Mouse (Mus musculus): ENCODE measurements around the gene Lrpprc. TPM values are rescaled to one million over a fixed set of nuclear protein-coding genes. Genes with fewer than 3 reads are reported as not detected.
A peak's percentile ranks its signal among the peaks of the same experiment; 100 is the strongest.

The Lrpprc gene
- polyA plus RNA-seq, 1 experiment from 2014 or later = 54.8 TPM

- Histone ChIP-seq H3K4me3 (ENCODE audit: low read length) (no peak overlapping the region), H3K4me1 (ENCODE audit: insufficient read depth, low read length) (peaks cover 23% of the 10 kb centered on the region), H3K27ac (ENCODE audit: low read length) (peak overlapping the region; percentile 55), H3K4me2 (replicated peaks; ENCODE audit: low read depth, low read length) (peak overlapping the region; percentile 34; the same call in 1 of the 2 replicates), H3K9me3 (ENCODE audit: low read length) (no peaks in the 10 kb centered on the region), H3K36me3 (ENCODE audit: insufficient read depth, low read length) (no peaks in the 10 kb centered on the region), H3K9ac (replicated peaks; ENCODE audit: low read length) (no peak overlapping the region), H3K27me3 (ENCODE audit: insufficient read depth, low read length) (no peaks in the 10 kb centered on the region)
- ATAC-seq (ENCODE audit: low FRiP score, low TSS enrichment) = peak; percentile 69
- WGBS = 13% methylated on average over 10 of the region's 10 CpGs
Observed at GRCm38 (mm10) chr17:84665053-84665452, 125.5 kb downstream of the Lrpprc start.

GRCm38 (mm10) chr17:84658951-84659350 is 131.6 kb downstream of the Lrpprc start:
- no peak for ATAC-seq (ENCODE audit: low FRiP score, low TSS enrichment)
- no peak overlapping the region for H3K9ac ChIP-seq (replicated peaks; ENCODE audit: low read length)
- H3K4me1 ChIP-seq (ENCODE audit: insufficient read depth, low read length) = peaks cover 24% of the 10 kb centered on the region; the same call in 1 of the 2 replicates
- no peaks in the 10 kb centered on the region for H3K27me3 ChIP-seq (ENCODE audit: insufficient read depth, low read length)
- no peak overlapping the region for H3K27ac ChIP-seq (ENCODE audit: low read length)
- no peak overlapping the region for H3K4me2 ChIP-seq (replicated peaks; ENCODE audit: low read depth, low read length)
- no peaks in the 10 kb centered on the region for H3K9me3 ChIP-seq (ENCODE audit: low read length)
- no peak overlapping the region for H3K4me3 ChIP-seq (ENCODE audit: low read length)
- H3K36me3 ChIP-seq (ENCODE audit: insufficient read depth, low read length) = no peaks in the 10 kb centered on the region
- 74% methylated on average over 8 of the region's 8 CpGs for WGBS

GRCm38 (mm10) chr17:84658195-84658594 is 132.4 kb downstream of the Lrpprc start:
- H3K27me3 ChIP-seq (ENCODE audit: insufficient read depth, low read length) = no peaks in the 10 kb centered on the region
- 31% methylated on average over 5 of the region's 5 CpGs for WGBS
- H3K4me3 ChIP-seq (ENCODE audit: low read length) = no peak overlapping the region
- no peaks in the 10 kb centered on the region; the same call in 1 of the 2 replicates for H3K36me3 ChIP-seq (ENCODE audit: insufficient read depth, low read length)
- H3K9me3 ChIP-seq (ENCODE audit: low read length) = no peaks in the 10 kb centered on the region
- no peak overlapping the region for H3K4me2 ChIP-seq (replicated peaks; ENCODE audit: low read depth, low read length)
- no peak overlapping the region for H3K27ac ChIP-seq (ENCODE audit: low read length)
- ATAC-seq (ENCODE audit: low FRiP score, low TSS enrichment) = 0 out of 2 replicates have a peak, but pooled peaks have one; percentile 53
- H3K9ac ChIP-seq (replicated peaks; ENCODE audit: low read length) = no peak overlapping the region
- peaks cover 24% of the 10 kb centered on the region; the same call in 1 of the 2 replicates for H3K4me1 ChIP-seq (ENCODE audit: insufficient read depth, low read length)

- 62% methylated on average over 7 of the region's 7 CpGs for WGBS
- H3K36me3 ChIP-seq (ENCODE audit: insufficient read depth, low read length) = no peaks in the 10 kb centered on the region; the same call in 1 of the 2 replicates
- no peak overlapping the region for H3K4me2 ChIP-seq (replicated peaks; ENCODE audit: low read depth, low read length)
- H3K9me3 ChIP-seq (ENCODE audit: low read length) = no peaks in the 10 kb centered on the region
- peaks cover 24% of the 10 kb centered on the region; the same call in 1 of the 2 replicates for H3K4me1 ChIP-seq (ENCODE audit: insufficient read depth, low read length)
- ATAC-seq (ENCODE audit: low FRiP score, low TSS enrichment) = peak; percentile 40; the same call in 1 of the 2 replicates
- H3K4me3 ChIP-seq (ENCODE audit: low read length) = no peak overlapping the region
- no peak overlapping the region; the same call in 1 of the 2 replicates for H3K27ac ChIP-seq (ENCODE audit: low read length)
- no peaks in the 10 kb centered on the region for H3K27me3 ChIP-seq (ENCODE audit: insufficient read depth, low read length)
- H3K9ac ChIP-seq (replicated peaks; ENCODE audit: low read length) = no peak overlapping the region
Observed at GRCm38 (mm10) chr17:84657782-84658181, 132.8 kb downstream of the Lrpprc start.

GRCm38 (mm10) chr17:84657422-84657732 is 133.2 kb downstream of the Lrpprc start:
- no peaks in the 10 kb centered on the region for H3K27me3 ChIP-seq (ENCODE audit: insufficient read depth, low read length)
- no peak overlapping the region for H3K4me2 ChIP-seq (replicated peaks; ENCODE audit: low read depth, low read length)
- no peaks in the 10 kb centered on the region for H3K9me3 ChIP-seq (ENCODE audit: low read length)
- 37% methylated on average over 3 of the region's 3 CpGs for WGBS
- peak; percentile 58 for ATAC-seq (ENCODE audit: low FRiP score, low TSS enrichment)
- H3K4me1 ChIP-seq (ENCODE audit: insufficient read depth, low read length) = peaks cover 24% of the 10 kb centered on the region; the same call in 1 of the 2 replicates
- no peak overlapping the region for H3K27ac ChIP-seq (ENCODE audit: low read length)
- no peak overlapping the region for H3K9ac ChIP-seq (replicated peaks; ENCODE audit: low read length)
- H3K36me3 ChIP-seq (ENCODE audit: insufficient read depth, low read length) = no peaks in the 10 kb centered on the region; the same call in 1 of the 2 replicates
- H3K4me3 ChIP-seq (ENCODE audit: low read length) = no peak overlapping the region

GRCm38 (mm10) chr17:84656653-84657421 is 133.8 kb downstream of the Lrpprc start:
- H3K27ac ChIP-seq (ENCODE audit: low read length) = no peak overlapping the region
- ATAC-seq (ENCODE audit: low FRiP score, low TSS enrichment) = peak; percentile 41; the same call in 1 of the 2 replicates

GRCm38 (mm10) chr17:84656205-84656604 is 134.4 kb downstream of the Lrpprc start:
- no peak overlapping the region for H3K27ac ChIP-seq (ENCODE audit: low read length)
- H3K4me1 ChIP-seq (ENCODE audit: insufficient read depth, low read length) = peaks cover 19% of the 10 kb centered on the region; the same call in 1 of the 2 replicates
- H3K36me3 ChIP-seq (ENCODE audit: insufficient read depth, low read length) = no peaks in the 10 kb centered on the region; the same call in none of the 2 replicates
- ATAC-seq (ENCODE audit: low FRiP score, low TSS enrichment) = no peak
- WGBS = 52% methylated on average over 5 of the region's 5 CpGs
- H3K27me3 ChIP-seq (ENCODE audit: insufficient read depth, low read length) = no peaks in the 10 kb centered on the region
- no peak overlapping the region for H3K9ac ChIP-seq (replicated peaks; ENCODE audit: low read length)
- H3K4me3 ChIP-seq (ENCODE audit: low read length) = no peak overlapping the region
- no peak overlapping the region for H3K4me2 ChIP-seq (replicated peaks; ENCODE audit: low read depth, low read length)
- no peaks in the 10 kb centered on the region for H3K9me3 ChIP-seq (ENCODE audit: low read length)

More at GRCm38 (mm10) chr17:84656653-84657421, 133.8 kb downstream of the Lrpprc start:
- Histone ChIP-seq H3K36me3 (ENCODE audit: insufficient read depth, low read length) (no peaks in the 10 kb centered on the region; the same call in none of the 2 replicates), H3K9ac (replicated peaks; ENCODE audit: low read length) (no peak overlapping the region), H3K4me2 (replicated peaks; ENCODE audit: low read depth, low read length) (no peak overlapping the region), H3K4me1 (ENCODE audit: insufficient read depth, low read length) (peaks cover 20% of the 10 kb centered on the region; the same call in 1 of the 2 replicates), H3K4me3 (ENCODE audit: low read length) (no peak overlapping the region), H3K9me3 (ENCODE audit: low read length) (no peaks in the 10 kb centered on the region), H3K27me3 (ENCODE audit: insufficient read depth, low read length) (no peaks in the 10 kb centered on the region)
- 26% methylated on average over 18 of the region's 19 CpGs for WGBS

Other genes starting within 250 kb of the Lrpprc start
- 54.9 and 56.9 TPM in 2 replicates for gene Dync2li1, start 164.3 kb downstream of the Lrpprc start, polyA plus RNA-seq (2015; fragmentation: Nextera tagmentation; extraction: Ambion mirVana)
- gene Abcg8, start 114.5 kb downstream of the Lrpprc start, polyA plus RNA-seq (2015; fragmentation: Nextera tagmentation; extraction: Ambion mirVana) = 0.25 and 0.30 TPM in 2 replicates
- gene Abcg5, start 107.8 kb downstream of the Lrpprc start, polyA plus RNA-seq (2015; fragmentation: Nextera tagmentation; extraction: Ambion mirVana) = 3.7 TPM in 2 replicates
- 73.7 and 74.5 TPM in 2 replicates for gene Ppm1b, start 166.0 kb upstream of the Lrpprc start, polyA plus RNA-seq (2015; fragmentation: Nextera tagmentation; extraction: Ambion mirVana)
- 31.8 and 42.0 TPM in 2 replicates for gene Slc3a1, start 237.6 kb upstream of the Lrpprc start, polyA plus RNA-seq (2015; fragmentation: Nextera tagmentation; extraction: Ambion mirVana)